Mouse (Mus musculus) bone marrow, adult 2 months (tissue): Measurements from ENCODE around the gene Cstl1.

Source experiments
- CTCF ChIP-seq: fragments of 200-500 bp; IDR thresholded peaks from 2 replicates; pipeline ENCODE4 v1.5.1; 2011; ENCODE audit warnings: low read length, control low read depth; ENCODE audit not compliant: control insufficient read depth, insufficient read depth
- POLR2A ChIP-seq: fragments of 200-500 bp; IDR thresholded peaks from 2 replicates; pipeline ENCODE4 v1.6.1; 2011; ENCODE audit warnings: low read depth, mild to moderate bottlenecking, control low read depth, low read length, borderline replicate concordance; ENCODE audit not compliant: control insufficient read depth

GRCm38 (mm10) chr2:148781709-148782108 lies 31.6 kb downstream of the Cstl1 start, which contains the start of gene 8030411F24Rik:
- TF ChIP-seq CTCF (no peak), POLR2A (no peak)
